Mouse (Mus musculus): ENCODE measurements around the gene Sema6b.

- TF ChIP-seq TCF12 (IDR thresholded peaks at IDR 0.05; ENCODE audit: insufficient read depth, poor library complexity, severe bottlenecking) (no peak), USF1 (IDR thresholded peaks at IDR 0.05; ENCODE audit: low read depth) (no peak), REST (IDR thresholded peaks at IDR 0.05; ENCODE audit: insufficient read depth, insufficient read length) (no peak), POLR2A (IDR thresholded peaks at IDR 0.05; ENCODE audit: insufficient read length, low read depth) (no peak), POLR2AphosphoS2 (IDR thresholded peaks at IDR 0.05; ENCODE audit: insufficient read length, low read depth) (no peak), CEBPB (IDR thresholded peaks at IDR 0.05; ENCODE audit: insufficient read depth, poor library complexity, severe bottlenecking) (no peak), E2F4 (IDR thresholded peaks at IDR 0.05; ENCODE audit: insufficient read depth) (no peak), MYOG (IDR thresholded peaks at IDR 0.05; ENCODE audit: control insufficient read depth in 1 of 3, insufficient read depth in 1 of 3, insufficient read length in 2 of 3, low read depth in 2 of 3) (no peak), TCF3 (IDR thresholded peaks at IDR 0.05; ENCODE audit: insufficient read length, low read depth) (no peak), MAX (IDR thresholded peaks at IDR 0.05; ENCODE audit: low read depth) (no peak), MYOD1 (IDR thresholded peaks at IDR 0.05; ENCODE audit: control insufficient read depth in 1 of 3, insufficient read length in 2 of 3, low read depth in 2 of 3) (no peak)
Measured at GRCm38 (mm10) chr17:56128246-56128645, 11.9 kb downstream of the Sema6b start.

All from myocyte (in vitro differentiated cells).